Mouse (Mus musculus): ENCODE measurements at regions not wholly inside any gene's neighbourhood (a gene's known extent, or its start where the extent isn't known, plus 50 kb on each side); places are given as distances from the start of the nearest gene placed in this dataset.
A peak's percentile ranks its signal among the peaks of the same experiment; 100 is the strongest.

- TF ChIP-seq RCOR1 (conservative IDR thresholded peaks at IDR 0.05; ENCODE audit: low read depth, low read length) (no peak), CTCF (conservative IDR thresholded peaks at IDR 0.05 in 1 of 2, IDR thresholded peaks at IDR 0.05 in 1 of 2; ENCODE audit: low read depth in 2 of 2, low read length in 2 of 2) (no peak), EP300 (IDR thresholded peaks at IDR 0.05; ENCODE audit: low read length) (peak; percentile 56), POLR2A (IDR thresholded peaks at IDR 0.05; ENCODE audit: low read depth, low read length) (no peak), TCF12 (IDR thresholded peaks at IDR 0.05; ENCODE audit: low read depth, low read length) (no peak), CHD2 (IDR thresholded peaks at IDR 0.05; ENCODE audit: low read length) (no peak), HCFC1 (IDR thresholded peaks at IDR 0.05; ENCODE audit: low read depth, low read length) (no peak), ZC3H11A (IDR thresholded peaks at IDR 0.05; ENCODE audit: low read depth, low read length) (no peak), JUND (conservative IDR thresholded peaks at IDR 0.05; ENCODE audit: low read depth, low read length) (no peak)
These were observed 251.3 kb upstream of the Ptger4 start for GRCm38 (mm10) chr15:5495187-5495849.
